Mouse (Mus musculus): ENCODE measurements around the gene Fgf7.

- TF ChIP-seq CTCF (IDR thresholded peaks at IDR 0.05; ENCODE audit: low read depth) (no peak), EP300 (optimal IDR thresholded peaks at IDR 0.05) (no peak)
These were observed 56.0 kb downstream of the Fgf7 start for GRCm38 (mm10) chr2:126090432-126090831.

Measured in stomach, postnatal 0 days (tissue).